Mouse (Mus musculus): ENCODE measurements around the gene Lcp2.
A peak's percentile ranks its signal among the peaks of the same experiment; 100 is the strongest.

The Lcp2 gene

DNA sequence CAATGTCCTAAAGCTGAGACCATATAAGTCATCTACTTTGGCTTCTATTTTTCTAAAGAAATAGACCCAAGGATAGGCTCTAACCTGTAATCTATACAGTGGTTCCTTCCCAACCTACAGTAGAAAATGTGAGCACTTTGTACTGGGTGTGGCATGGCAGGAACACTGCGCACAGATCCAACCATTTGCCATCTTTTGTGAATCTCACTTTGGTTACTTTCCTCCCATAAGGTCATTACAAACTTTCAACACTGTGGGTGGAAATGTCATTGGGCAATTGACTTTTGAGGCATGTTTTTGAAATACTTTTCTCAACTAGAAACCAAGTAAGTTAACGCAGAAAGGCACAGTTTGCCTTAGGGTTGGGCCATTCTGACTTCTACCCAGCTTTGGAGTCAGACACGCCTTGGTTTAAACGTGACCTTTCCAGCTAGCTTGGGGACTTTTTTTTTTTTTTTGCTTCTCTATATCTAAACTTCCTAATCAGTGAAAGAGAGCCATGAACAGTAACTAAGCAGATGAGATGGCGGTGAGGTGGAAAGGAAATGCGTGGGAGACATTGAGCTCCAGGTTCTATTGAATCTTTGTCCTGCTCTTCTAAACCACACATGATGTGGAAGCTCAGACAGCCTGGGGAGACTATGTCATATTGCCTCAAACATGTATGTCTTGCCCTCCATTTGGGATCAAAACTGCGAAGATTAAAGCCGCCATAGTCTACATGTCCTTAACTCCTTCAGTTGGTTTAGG is 1.8 kb downstream of the Lcp2 start:
- no peak for DNase-seq

DNA sequence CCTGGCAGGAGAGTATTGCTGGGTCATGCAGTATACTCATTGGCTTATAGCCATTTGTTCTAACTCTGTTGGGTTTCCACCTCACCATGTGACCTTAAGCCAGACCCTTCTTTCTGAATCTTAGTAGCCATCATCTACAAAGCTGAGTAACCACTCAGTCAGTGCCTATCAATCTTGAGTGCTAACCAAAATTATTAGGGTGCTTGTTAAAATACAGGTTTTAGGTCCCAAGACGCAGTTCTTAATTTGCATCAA is 2.3 kb downstream of the Lcp2 start:
- DNase-seq = no peak

DNA sequence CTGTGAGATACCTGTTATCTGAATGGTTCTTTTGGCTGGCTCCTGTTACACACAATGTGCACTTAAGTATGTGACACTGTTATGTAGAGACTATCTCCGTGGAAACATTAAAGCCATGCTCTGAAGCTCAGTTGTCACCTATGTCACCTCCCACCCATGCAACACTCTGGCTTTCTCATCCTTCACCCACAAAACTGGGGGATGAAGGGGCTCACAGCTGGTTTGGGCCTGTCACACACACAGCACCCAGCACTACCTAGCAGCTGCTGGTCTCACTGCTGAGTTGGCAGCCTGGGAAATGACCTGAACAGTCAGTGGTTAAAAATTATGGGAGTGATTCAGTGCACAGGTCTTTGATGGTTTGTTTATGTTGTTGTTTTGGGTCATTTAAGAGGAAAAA is 3.3 kb downstream of the Lcp2 start:
- no peak for DNase-seq

DNA sequence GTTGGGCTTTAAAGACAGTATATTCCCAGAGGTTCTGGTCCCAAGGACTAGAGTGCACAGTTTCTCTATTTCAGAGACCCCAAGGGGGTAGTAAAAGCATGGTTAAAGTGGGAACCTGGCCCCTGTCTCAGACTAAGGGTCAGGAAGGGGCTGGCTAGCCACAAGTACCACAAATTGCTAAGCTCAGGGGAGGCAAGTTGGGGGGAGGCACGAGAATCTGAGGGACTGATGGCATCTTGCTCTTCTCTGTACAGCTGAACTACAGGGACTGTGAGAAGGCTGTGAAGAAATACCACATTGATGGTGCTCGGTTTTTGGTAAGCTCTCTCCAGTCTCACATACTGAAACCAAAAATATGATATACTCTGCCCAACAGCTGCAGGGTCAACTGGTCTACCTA is 3.9 kb downstream of the Lcp2 start:
- no peak for DNase-seq

DNA sequence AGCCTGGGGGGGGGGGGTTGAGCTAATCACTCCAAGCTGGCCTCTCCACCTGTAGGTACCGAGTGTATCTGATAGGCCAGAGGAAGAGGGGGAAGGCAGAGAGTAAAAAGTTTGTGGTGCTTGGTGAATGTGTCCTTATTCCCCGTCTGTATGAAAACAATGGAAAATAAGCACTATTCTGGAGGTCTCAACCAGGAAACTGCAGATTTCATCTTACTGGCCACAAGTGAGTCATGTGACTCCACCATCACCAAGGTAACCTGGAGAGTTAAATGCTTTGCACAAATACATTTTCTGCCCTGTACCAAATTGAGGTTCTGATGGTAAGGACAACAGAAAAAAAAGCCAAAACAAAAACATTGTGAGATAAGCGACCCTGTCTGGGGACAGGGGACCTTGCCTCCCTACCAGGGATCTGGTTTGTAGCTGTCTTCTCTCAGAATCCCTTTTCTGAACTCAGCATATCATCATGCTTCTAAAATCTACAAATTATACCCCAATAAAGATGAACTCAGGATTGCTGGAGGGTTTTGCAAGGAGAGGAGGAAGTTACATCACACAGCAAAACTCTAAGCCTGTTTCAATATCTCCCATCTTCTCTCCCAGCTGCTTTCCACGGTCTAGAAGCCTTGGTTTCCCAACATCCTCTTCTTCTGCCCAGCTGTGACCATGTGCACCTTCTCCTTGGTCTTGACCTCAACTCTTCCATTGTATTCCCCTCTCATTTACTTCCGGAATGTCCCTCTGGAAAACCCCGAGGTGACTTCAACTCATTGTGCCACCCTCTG is 6.5 kb downstream of the Lcp2 start:
- no peak for DNase-seq

DNA sequence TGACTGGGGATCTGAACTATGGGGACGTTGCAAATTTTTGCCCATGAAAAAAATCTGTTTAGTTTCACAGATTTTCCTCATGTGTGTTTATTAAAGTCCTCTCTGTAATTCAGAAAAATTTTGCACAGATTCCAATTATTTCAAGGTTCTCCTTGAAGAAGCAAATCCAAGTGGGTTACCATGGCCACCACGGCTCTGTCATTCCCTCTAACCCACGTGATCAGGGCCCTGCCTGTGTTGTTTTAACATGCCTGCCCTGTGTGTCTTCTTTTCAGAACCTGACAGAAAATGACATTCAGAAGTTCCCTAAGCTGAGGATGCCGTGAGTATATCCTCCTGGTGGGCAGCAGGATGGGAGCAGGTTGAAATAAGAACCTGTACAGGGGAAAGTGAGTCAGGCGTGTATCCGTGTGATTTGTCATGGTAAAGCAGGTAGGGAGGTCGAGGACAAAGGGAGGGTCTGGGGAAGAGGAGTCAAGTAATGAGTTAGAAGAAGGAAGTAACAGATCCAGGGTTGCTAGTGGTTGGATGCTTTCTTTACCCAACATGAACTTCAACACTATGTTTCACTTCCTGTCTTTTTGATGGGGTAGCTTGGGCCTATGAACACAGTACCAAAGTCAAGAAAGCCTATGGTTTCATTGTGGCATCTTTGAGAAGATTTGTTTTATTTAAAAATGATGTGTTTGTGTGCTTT is 7.5 kb downstream of the Lcp2 start:
- no peak for DNase-seq

DNA sequence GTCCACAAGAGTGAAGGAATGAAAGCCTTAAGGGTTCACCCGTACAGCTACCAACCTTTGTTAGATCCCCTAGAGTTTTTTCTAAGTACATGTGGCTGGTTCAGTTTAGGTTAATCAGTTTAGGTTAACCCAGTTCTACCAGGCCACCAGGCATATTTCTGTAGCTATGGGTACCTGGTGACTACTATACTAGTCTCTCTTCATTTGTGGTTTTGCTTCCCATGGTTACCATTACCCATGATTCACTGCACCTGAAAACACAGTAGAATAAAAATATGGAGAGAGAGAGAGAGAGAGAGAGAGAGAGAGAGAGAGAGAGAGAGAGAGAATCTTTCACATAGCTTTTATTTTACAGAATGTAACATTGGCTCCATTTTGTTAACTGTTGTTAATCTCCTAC is 10.0 kb downstream of the Lcp2 start:
- no peak for DNase-seq

DNA sequence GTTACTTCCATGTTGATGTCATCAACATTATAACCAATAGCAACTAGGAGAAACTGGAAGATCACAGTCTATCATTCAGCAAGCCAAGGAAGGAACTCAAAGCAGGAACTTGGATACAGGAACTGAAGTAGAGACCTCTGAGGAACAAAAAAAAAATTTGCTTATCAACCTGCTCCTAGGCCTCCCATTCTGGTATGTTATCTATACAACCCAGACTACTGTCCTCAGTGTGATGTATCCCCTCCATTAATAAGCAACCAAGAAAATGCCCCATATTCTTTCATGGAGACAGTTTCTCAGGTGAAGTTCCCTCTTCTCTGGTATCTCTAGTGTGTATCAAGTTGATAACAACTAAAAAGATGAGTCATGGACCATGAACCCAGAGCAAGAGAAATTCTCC is 11.6 kb downstream of the Lcp2 start:
- DNase-seq = no peak

DNA sequence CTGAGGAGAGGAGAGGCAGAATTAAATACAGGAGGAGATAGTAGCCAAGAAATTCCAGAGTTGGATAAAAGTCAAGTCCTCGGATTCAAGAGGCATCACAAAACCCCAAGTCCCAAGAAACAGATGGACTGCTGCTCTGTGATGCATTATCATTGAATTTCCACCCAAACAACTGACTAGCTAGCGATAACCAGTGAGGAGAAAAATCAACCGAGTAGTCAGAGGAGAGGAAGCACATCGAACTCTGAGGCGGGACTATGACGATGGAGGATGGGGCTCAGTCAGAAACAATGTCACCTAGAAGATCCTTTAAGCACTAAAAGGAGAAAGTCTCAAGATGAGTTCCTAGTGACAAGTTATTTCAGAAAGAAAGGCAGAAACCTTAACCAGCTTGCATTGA is 12.2 kb downstream of the Lcp2 start:
- DNase-seq = no peak

DNA sequence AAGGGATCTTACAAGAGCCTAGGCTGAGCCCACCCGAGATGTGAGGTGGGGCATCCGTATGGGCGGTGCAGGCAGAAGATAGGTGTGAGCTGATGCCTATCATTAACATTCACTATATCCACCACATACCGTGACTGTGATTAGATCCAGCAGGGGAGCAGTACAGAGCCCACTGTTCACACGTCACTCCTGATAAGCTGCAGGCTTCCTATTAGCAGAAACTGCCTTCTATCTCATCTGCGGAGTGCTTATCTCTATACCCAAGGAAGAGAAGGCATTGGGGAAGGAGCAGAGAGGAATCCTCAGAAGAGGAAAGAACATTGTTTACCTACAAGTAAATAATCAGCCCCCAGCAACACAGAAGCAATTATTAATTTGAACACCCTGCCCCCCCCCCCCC is 15.0 kb downstream of the Lcp2 start:
- DNase-seq = no peak

DNA sequence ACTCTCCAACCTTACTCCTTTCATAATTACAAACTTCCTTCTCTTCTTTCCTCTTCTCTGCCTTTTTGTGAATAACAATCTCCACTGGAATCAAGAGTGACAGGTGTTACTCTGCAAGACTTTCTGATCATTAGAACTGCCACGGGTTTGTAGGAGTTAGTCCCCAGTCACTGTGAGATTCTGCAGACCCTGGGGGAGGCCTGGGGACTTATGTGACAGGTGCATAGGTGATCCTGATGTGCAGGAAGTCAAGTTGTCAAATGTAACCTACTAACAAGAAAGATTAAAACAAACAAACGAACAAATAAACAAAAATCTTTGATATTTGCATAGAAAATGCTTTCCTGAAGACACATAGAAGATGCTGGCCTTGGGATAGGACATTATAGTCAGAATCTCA is 16.5 kb downstream of the Lcp2 start:
- DNase-seq = no peak

DNA sequence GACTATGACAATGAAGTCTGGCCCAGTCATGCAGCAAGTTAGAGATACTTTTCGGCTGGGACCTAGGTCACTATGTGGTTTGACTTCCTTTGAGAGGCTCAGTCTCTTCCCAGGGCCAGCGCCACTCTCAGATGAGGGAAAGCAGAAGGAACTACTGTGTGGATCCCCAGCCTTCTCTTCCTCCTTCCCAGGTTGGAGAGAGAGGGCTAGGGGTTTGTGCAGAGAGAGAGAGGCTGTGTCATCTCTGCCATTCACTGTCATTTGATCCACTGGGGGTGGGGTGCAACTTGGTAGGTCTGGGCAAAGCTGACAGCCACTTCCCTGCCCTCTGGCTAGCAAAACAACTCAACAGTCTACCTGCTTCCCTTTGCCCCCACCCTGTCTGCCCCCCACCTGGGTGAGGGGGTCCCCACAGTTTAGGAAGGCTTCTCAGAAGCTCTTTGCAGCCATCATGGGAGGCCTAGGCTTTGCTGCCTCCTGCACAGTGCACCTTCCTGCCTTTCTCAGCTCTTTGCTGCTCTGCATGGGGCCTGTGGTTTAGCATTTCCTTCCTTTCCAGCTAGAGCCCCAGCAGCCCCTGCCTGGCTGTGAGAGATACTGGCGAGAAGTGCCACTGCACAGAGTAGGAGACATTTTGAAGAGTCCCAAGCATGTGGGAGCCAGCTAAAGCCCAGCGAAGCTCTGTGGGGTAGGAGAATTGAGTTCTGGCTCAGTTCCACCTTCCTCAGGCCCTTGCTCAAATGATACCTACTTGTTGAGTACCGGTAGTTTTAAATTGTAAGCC is 17.2 kb downstream of the Lcp2 start:
- DNase-seq = peak in 1 of 2 experiments; percentile 17

DNA sequence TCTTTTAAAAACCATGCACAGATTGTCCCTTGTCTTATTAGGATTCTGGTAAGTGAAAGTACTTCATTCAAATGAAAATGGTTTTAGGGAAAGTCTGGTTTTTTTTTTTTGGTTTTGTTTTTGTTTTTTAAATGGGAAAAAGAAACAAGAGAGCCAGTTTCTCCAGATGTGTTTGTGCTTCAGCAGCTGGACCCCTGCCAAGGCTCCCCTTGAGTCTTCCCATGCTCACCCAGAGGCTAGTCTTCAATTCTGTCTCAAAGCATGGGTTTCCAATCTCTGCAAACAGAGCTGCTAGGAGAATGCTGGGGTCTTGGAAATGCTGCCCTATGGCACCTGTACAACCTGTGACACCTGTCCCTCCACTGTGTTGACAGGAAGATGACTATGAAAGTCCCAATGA is 23.9 kb downstream of the Lcp2 start:
- DNase-seq = no peak

DNA sequence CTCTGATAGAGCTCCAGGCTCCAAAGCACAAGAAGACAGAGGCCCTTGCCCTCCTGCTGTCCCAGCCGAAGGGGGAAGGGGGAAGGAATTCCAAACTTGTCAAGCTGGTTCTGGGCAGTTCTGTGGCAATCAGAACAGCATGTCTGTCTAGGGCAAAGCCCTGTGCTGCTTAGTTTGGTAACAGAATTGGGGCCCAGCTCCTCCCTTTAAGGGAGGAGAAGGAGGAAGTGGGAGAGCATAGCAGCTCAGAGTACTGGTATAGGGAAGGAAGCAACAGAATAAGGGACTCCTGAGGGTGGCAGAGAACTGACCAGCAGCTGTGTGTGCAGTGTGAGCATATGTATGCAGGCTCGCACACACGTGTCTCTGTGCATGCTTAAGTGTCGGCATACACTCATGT is 25.6 kb downstream of the Lcp2 start:
- peak; percentile 26 to 47 for DNase-seq

DNA sequence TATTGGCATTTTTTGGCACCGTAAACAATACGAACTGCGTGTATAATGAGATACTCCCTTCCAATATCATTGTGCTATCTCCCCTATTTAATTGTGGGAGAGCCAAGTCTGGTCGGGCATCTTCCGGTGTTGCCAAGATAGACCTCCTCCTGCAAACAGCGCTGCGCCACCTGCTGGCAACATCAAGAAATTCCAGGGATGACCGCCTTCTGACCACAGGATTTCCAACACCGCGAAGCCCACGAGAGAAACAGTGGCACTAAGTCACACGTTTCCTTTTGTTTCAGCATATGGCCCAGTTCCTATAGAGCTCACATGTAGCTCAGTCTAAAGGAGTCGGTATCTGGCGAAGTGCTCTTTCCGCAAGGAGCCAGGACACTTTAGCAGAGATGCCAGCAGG is 27.1 kb downstream of the Lcp2 start:
- DNase-seq = peak; percentile 31 to 36

DNA sequence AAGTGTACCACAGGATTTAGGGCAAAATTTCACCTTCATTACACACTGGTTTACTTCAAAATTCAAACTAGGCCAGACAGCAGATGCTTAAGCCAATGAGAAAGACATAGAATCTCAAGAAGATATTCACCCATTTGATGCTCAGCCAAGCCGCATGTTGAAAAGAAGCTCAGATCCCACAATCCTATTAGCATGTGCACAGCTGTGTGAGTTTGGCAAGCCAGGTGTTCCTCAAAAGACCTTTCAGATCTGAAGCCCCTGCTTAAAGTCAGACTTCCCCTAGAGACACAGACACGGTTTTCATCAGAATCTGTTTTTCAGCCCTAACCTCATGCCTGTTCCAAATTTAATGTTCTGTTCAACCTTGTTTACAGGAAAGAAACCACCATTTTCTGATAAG is 31.1 kb downstream of the Lcp2 start:
- DNase-seq = no peak

DNA sequence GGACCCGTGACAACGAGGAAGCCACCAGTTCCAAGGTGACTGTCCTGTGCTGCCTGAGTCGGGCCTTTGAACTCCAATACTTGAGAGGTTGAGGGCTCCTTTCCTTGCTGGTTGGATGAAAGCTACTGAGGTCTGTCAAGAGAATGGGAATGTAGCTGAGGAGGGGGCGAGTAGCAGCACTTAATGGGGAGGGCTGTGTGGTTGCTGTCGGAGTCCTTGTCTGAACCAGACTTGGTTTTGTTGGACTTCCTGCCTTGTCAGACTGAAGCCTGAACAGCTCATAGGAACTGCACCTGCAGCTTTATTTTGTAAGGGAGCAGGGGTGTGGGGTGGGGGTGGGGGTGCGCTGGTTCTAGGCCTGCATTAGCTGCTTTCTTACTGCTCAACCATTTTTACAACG is 31.9 kb downstream of the Lcp2 start:
- DNase-seq = no peak

DNA sequence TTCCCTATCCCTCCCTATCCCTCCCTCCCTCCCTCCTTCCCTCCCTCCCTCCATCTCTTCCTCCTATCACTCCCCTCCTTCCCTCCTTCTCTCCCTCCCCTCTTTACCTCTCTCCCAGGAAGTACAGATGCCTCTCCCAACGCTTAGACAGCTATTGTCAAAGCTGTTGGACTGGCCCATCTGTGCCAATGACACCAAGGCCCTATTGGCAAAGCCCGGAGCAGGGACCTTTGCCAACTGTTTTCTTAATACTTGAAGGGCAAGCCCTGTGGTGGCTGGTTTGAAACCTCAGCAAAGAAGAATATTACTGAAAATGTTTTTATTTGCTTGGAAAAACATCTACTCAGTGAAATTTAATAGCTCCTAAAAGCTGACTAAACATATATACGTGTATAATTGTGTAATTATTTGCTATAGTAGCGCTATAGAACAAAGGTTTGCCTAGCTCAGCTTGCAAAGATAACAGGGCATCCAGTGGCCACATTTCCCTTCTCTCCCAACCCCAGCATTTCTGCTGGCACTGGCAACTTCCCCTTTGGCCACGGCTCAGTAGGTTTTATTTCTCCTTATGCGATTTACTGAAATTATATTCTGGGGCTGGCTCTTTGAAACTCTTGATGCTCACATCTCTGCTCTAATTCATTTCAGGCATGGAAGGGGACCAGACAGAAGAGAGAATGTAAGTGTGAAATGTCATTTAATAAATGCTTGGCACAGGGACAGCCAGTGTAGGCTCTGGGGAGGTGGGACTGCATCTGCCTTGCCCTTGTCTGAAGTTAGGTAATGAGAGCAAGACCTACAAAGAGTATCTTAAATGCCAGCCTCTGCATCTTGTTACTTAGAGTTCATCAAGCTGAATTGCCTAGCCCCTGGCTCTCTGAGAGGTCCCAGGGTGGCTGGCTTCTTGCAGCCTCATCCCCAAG is 33.1 kb downstream of the Lcp2 start:
- DNase-seq = peak in 1 of 2 experiments; percentile 11

DNA sequence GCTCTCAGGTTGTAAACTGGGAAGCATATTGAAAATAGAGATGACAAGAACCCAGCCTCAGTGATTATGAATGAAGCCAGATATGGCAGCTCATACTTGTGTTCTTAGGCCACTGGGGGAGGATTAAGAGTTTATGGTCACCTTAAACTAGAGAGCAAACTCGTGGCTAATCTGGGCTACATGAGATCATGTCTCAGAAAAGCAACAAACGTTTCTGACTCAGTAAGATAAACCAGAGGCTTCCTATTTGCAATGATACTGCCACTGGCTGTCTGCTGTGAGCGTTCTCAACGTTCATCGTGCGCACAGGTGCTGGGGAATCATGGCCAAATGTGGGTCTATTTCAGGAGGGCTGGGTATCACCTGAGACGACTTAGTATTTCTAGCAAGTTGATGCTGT is 37.1 kb downstream of the Lcp2 start:
- DNase-seq = no peak

DNA sequence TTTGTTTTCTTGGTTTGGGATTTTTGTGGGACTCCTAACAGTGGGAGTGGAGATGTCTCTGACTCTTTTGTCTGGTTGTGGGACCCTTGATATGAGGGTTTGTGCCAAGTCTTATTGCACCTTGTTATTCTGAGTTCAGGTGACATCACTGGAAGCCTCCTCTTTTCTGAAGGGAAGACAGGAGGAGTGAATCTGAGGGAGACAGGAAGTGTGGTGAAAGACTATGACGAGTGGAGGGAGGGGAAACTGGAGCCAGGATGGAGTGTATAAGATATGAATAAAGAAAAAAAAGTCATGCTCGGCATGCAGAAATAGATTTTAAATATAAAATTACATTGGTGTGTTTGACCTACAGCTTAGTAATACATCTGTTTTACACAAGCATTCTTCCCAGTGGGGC is 37.9 kb downstream of the Lcp2 start:
- no peak for DNase-seq

DNA sequence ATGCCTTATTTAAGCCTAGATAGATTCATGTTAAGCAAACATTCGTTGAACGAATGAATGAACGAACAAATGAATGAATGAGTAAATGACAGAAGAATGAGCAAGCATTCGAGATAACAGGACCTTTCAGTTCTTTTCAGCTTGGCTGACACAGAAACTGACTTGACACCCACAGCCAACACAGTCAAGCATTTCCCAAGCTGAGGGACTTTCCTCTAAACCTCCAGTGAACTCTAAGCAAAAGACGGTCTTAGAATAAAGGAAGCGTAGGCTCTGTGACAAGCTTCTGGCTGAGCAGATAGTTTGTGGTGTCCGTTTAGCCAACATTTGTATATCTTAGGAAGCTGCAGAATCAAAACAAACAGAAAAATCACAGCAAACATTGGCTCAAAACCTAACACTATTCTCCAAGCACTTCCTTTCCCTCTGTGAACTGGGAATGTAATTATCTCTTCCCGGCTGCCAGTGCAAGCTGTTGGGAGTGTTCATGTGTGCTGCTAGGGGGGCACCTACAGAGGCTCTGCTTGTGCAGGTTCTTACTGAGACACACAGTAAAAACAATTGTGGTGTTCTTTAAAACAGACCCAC is 39.5 kb downstream of the Lcp2 start:
- no peak for DNase-seq

DNA sequence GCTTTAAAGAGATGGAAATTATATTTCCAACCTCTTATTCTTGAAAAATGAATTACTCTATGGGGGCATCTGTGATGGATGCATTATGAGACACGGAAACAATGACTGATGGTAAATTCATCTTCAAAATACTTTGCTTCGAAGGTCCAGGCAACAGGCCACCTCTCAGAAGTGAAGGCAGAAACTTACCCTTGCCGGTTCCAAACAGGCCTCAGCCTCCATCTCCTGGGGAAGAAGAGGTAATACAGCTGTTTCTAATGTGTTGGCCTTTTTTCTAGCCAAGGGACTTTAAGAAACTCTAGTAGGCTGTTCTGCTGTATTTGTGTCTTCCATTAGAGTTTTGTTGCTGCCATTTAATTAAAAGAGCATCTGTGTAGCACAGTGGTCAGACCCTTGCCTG is 40.3 kb downstream of the Lcp2 start:
- no peak for DNase-seq

Data from lung, adult 18-20 months (tissue).